Mouse (Mus musculus) cerebellum, adult 2 months (tissue): ENCODE results near the gene Rmnd5a.

Experiments used
- CTCF ChIP-seq: fragments of 200-500 bp; IDR thresholded peaks from 2 replicates; pipeline ENCODE4 v1.5.1; 2011; ENCODE audit warnings: low read depth, mild to moderate bottlenecking, control low read depth, low read length, moderate library complexity, borderline replicate concordance; ENCODE audit not compliant: insufficient read depth
- POLR2A ChIP-seq: fragments of 200-500 bp; IDR thresholded peaks from 2 replicates; pipeline ENCODE4 v1.6.1; 2011; ENCODE audit warnings: low read length, control low read depth, borderline replicate concordance; ENCODE audit not compliant: insufficient read depth

DNA sequence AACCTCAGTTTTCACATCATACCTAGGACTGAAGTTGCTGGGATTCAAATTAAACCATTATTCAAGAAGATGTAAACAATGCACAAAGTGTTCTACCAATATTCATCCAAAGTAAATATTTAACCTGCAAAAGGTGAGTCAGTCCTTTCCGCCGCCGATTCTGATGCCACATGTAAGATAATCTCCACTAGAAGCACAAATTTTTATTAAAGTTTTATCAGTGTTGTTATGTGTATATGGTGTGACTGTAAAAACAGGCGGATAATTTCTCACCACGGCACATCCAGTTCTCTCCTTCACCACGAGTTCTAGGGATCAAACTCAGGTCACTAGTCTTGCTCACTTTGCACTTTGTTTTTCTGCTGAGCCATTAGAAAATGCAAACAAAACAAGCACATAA lies 19.6 kb downstream of the Rmnd5a start:
- TF ChIP-seq CTCF (no peak), POLR2A (no peak)
